Mouse (Mus musculus): Measurements from ENCODE around the gene Irgq.

- TF ChIP-seq CTCF (conservative IDR thresholded peaks at IDR 0.05; ENCODE audit: low read length): no peak
- no peak for TF ChIP-seq NANOG (IDR thresholded peaks at IDR 0.05; ENCODE audit: borderline replicate concordance, low read length)
- no peak for TF ChIP-seq POU5F1 (IDR thresholded peaks at IDR 0.05; ENCODE audit: borderline replicate concordance, low read length)
Observed at GRCm38 (mm10) chr7:24538154-24538553, 7.7 kb downstream of the Irgq start.
